Mouse (Mus musculus) heart, postnatal 0 days (tissue): ENCODE data around the gene Rpl26. TPM values are rescaled to one million over a fixed set of nuclear protein-coding genes. Genes with fewer than 3 reads are reported as not detected.

ENCODE experiments used
- ATAC-seq: fragments of 200-750 bp; cut with Nextera tagmentation; 2 replicates; pipeline ENCODE4 v1.8.0; 2017; ENCODE audit warnings: low read depth, moderate number of reproducible peaks, moderate library complexity; ENCODE audit not compliant: insufficient read depth
- DNase-seq: peaks from one replicate; pipeline ENCODE4 v3.0.0-alpha.2; 2016; ENCODE audit warnings: low spot score
- H3K27ac ChIP-seq: fragments of 300-500 bp; sonication (generic); 2 replicates; pipeline ENCODE4 v1.5.1; 2014; ENCODE audit warnings: low read depth, mild to moderate bottlenecking
- H3K27me3 ChIP-seq: fragments of 300-500 bp; sonication (generic); 2 replicates; pipeline ENCODE4 v1.6.1; 2014; ENCODE audit warnings: low read length, mixed read lengths; ENCODE audit not compliant: control insufficient read depth, insufficient read depth
- H3K36me3 ChIP-seq: fragments of 300-500 bp; sonication (generic); replicated peaks from 2 replicates; pipeline ENCODE4 v1.6.1; 2014; ENCODE audit warnings: low read length, mixed read lengths; ENCODE audit not compliant: control insufficient read depth, insufficient read depth
- H3K4me1 ChIP-seq: fragments of 300-500 bp; sonication (generic); 2 replicates; pipeline ENCODE4 v1.6.1; 2014; ENCODE audit warnings: antibody characterized with exemption; ENCODE audit not compliant: control insufficient read depth, insufficient read depth
- H3K4me2 ChIP-seq: fragments of 300-500 bp; sonication (generic); 2 replicates; pipeline ENCODE4 v1.6.1; 2014; ENCODE audit warnings: low read depth, mild to moderate bottlenecking, low read length, moderate library complexity
- H3K4me3 ChIP-seq: fragments of 300-500 bp; sonication (generic); 2 replicates; pipeline ENCODE4 v1.5.1; 2014; ENCODE audit warnings: low read depth, low read length
- H3K9ac ChIP-seq: fragments of 300-500 bp; sonication (generic); replicated peaks from 2 replicates; pipeline ENCODE4 v1.6.1; 2014; ENCODE audit warnings: low read depth, low read length, mixed read lengths
- H3K9me3 ChIP-seq: fragments of 300-500 bp; sonication (generic); replicated peaks from 2 replicates; pipeline ENCODE4 v1.6.1; 2016; ENCODE audit warnings: low read length; ENCODE audit not compliant: control insufficient read depth
- CTCF ChIP-seq: IDR thresholded peaks from 2 replicates; pipeline ENCODE4 v1.5.1; 2016; ENCODE audit warnings: antibody characterized with exemption, control low read depth, low read depth
- EP300 ChIP-seq: IDR thresholded peaks from 2 replicates; pipeline ENCODE4 v1.6.1; 2016; ENCODE audit warnings: antibody characterized with exemption, low read depth
- WGBS: fragments of 180-500 bp; shearing (Covaris S2); extraction: QIAGEN DNeasy Blood & Tissue Kit; methylation state at CpG from one replicate; pipeline ENCODE4 v1.1.7; 2014; 5-methylcytosine and 5-hydroxymethylcytosine counted together
- polyA plus RNA-seq: library from polyadenylated mRNA; unstranded; fragments of >200 nt; fragmentation: Nextera tagmentation; extraction: Ambion mirVana; gene quantifications from 2 replicates; pipeline ENCODE4 v1.2.1, GENCODE M21; 2015
- total RNA-seq: library from RNA; depleted of rRNA; stranded (reverse); fragments of >200 nt; gene quantifications from 2 replicates; pipeline ENCODE4 v1.2.3, GENCODE M21; 2014; ENCODE audit warnings: low replicate concordance

Rpl26 gene
- total and polyA plus RNA-seq, 2 experiments from 2014 or later, result 529 to 1,343 TPM

DNA sequence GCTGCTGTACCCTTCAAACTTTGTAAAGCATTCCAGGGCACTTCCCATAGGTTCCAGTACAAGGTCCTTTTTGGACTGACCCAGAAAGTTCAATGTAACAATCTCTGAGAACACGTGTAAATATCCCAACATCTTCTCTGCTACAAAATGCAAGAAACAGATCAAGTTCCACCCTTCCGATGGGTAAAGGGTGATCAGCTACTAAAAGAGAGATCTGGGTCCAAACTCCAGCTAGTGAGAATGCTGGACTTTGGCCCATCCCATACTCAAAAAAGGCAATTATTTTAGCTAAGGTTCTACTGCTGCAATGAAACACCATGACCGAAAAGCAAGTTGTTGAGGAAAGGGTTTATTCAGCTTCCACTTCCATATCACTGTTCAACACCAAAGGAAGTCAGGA is 46.8 kb upstream of the Rpl26 start:
- TF ChIP-seq CTCF, result no peak
- no peak for TF ChIP-seq EP300
- no peaks in the 10 kb centered on the region for H3K27me3 ChIP-seq
- H3K9me3 ChIP-seq, result no peaks in the 10 kb centered on the region
- peaks cover 8% of the 10 kb centered on the region; the same call in 1 of the 2 replicates for H3K4me1 ChIP-seq
- H3K9ac ChIP-seq, result no peak overlapping the region
- WGBS, result 74% methylated on average over 3 of the region's 3 CpGs
- no peak overlapping the region for H3K4me2 ChIP-seq
- no peak overlapping the region for H3K4me3 ChIP-seq
- H3K36me3 ChIP-seq, result no peaks in the 10 kb centered on the region
- peak overlapping the region; percentile 99 for H3K27ac ChIP-seq
- ATAC-seq (no peak), DNase-seq (no peak)

DNA sequence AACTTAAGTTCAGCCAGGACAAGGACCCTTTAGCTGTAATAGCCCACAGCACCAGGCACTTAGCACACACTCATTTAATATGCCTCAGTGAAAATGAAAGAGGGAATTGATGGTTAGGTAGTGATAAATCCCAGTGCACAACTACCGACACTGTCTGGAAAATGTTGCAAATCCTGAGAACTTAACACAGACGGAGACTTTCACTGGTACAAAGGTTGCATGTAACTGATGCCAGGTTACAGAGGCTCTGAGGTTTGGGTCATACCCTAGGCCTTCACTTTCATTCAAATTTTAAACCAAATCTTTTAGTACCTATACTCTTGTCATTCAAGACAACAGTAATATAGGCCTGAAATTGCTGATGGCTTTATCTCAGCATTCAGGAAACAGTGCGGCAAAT is 44.1 kb upstream of the Rpl26 start:
- ATAC-seq (no peak), DNase-seq (no peak)
- Histone ChIP-seq H3K4me2 (no peak overlapping the region), H3K27me3 (no peaks in the 10 kb centered on the region), H3K4me3 (no peak overlapping the region), H3K36me3 (no peaks in the 10 kb centered on the region), H3K9ac (no peak overlapping the region), H3K9me3 (no peaks in the 10 kb centered on the region), H3K27ac (no peak overlapping the region), H3K4me1 (no peaks in the 10 kb centered on the region)
- TF ChIP-seq EP300, result no peak
- no peak for TF ChIP-seq CTCF
- whole genome bisulfite sequencing, result 86% methylated on average over 3 of the region's 3 CpGs

- TF ChIP-seq CTCF, result no peak
- TF ChIP-seq EP300, result no peak
- Histone ChIP-seq H3K4me1 (peaks cover 20% of the 10 kb centered on the region), H3K27me3 (no peaks in the 10 kb centered on the region), H3K4me3 (no peak overlapping the region), H3K9me3 (no peaks in the 10 kb centered on the region), H3K9ac (no peak overlapping the region), H3K4me2 (no peak overlapping the region), H3K27ac (no peak overlapping the region), H3K36me3 (no peaks in the 10 kb centered on the region)
- ATAC-seq (no peak), DNase-seq (no peak)
- 70% methylated on average over 8 of the region's 8 CpGs for WGBS
Observed at GRCm38 (mm10) chr11:68859943-68860593, 41.3 kb upstream of the Rpl26 start.

GRCm38 (mm10) chr11:68862260-68862659 is 39.1 kb upstream of the Rpl26 start:
- Histone ChIP-seq H3K36me3 (no peaks in the 10 kb centered on the region), H3K4me1 (peaks cover 22% of the 10 kb centered on the region), H3K4me3 (no peak overlapping the region), H3K27ac (no peak overlapping the region), H3K9me3 (no peaks in the 10 kb centered on the region), H3K9ac (no peak overlapping the region), H3K27me3 (no peaks in the 10 kb centered on the region), H3K4me2 (no peak overlapping the region)
- WGBS, result 84% methylated on average over 2 of the region's 2 CpGs
- TF ChIP-seq CTCF (no peak), EP300 (no peak)
- no peak for ATAC-seq
- no peak for DNase-seq

- Histone ChIP-seq H3K36me3 (no peaks in the 10 kb centered on the region), H3K4me3 (no peak overlapping the region), H3K9ac (no peak overlapping the region), H3K27me3 (no peaks in the 10 kb centered on the region), H3K4me1 (peaks cover 22% of the 10 kb centered on the region), H3K4me2 (no peak overlapping the region), H3K27ac (peak overlapping the region; percentile 67), H3K9me3 (no peaks in the 10 kb centered on the region)
- WGBS, result 44% methylated on average over 4 of the region's 4 CpGs
- ATAC-seq (no peak), DNase-seq (no peak)
- no peak for TF ChIP-seq EP300
- TF ChIP-seq CTCF, result no peak
Observed at GRCm38 (mm10) chr11:68863631-68864091, 37.7 kb upstream of the Rpl26 start.
